Mouse (Mus musculus) stomach, embryonic 16.5 days (tissue): ENCODE data around the gene Rc3h2. TPM values are rescaled to one million over a fixed set of nuclear protein-coding genes. Genes with fewer than 3 reads are reported as not detected.

ENCODE experiments used
- ATAC-seq: fragments of 200-750 bp; cut with Nextera tagmentation; 2 replicates; pipeline ENCODE4 v1.8.0; 2017; ENCODE audit warnings: moderate number of reproducible peaks, moderate TSS enrichment; ENCODE audit not compliant: insufficient read depth, low FRiP score
- H3K27ac ChIP-seq: fragments of 300-500 bp; sonication (generic); 2 replicates; pipeline ENCODE4 v1.5.1; 2014; ENCODE audit warnings: low read length
- H3K27me3 ChIP-seq: fragments of 300-500 bp; sonication (generic); 2 replicates; pipeline ENCODE4 v1.6.1; 2014; ENCODE audit warnings: low read length, control low read depth, mixed read lengths; ENCODE audit not compliant: control insufficient read depth, insufficient read depth
- H3K36me3 ChIP-seq: fragments of 300-500 bp; sonication (generic); 2 replicates; pipeline ENCODE4 v1.6.1; 2014; ENCODE audit warnings: low read length; ENCODE audit not compliant: control insufficient read depth, insufficient read depth
- H3K4me1 ChIP-seq: fragments of 300-500 bp; sonication (generic); 2 replicates; pipeline ENCODE4 v1.6.1; 2014; ENCODE audit warnings: low read length, control low read depth, mixed read lengths; ENCODE audit not compliant: control insufficient read depth, insufficient read depth
- H3K4me2 ChIP-seq: fragments of 300-500 bp; sonication (generic); 2 replicates; pipeline ENCODE4 v1.6.1; 2014; ENCODE audit warnings: low read depth, low read length, mixed read lengths
- H3K4me3 ChIP-seq: fragments of 300-500 bp; sonication (generic); replicated peaks from 2 replicates; pipeline ENCODE4 v1.5.1; 2014; ENCODE audit warnings: mild to moderate bottlenecking, low read length
- H3K9ac ChIP-seq: fragments of 300-500 bp; sonication (generic); 2 replicates; pipeline ENCODE4 v1.6.1; 2014; ENCODE audit warnings: low read length
- H3K9me3 ChIP-seq: fragments of 300-500 bp; sonication (generic); replicated peaks from 2 replicates; pipeline ENCODE4 v1.6.1; 2016; ENCODE audit warnings: low read length, control low read depth; ENCODE audit not compliant: control insufficient read depth
- WGBS: fragments of 180-500 bp; shearing (Covaris S2); extraction: QIAGEN DNeasy Blood & Tissue Kit; methylation state at CpG from one replicate; pipeline ENCODE4 v1.1.7; 2014; 5-methylcytosine and 5-hydroxymethylcytosine counted together
- polyA plus RNA-seq: library from polyadenylated mRNA; unstranded; fragments of >200 nt; fragmentation: Nextera tagmentation; extraction: Ambion mirVana; gene quantifications from 2 replicates; pipeline ENCODE4 v1.2.1, GENCODE M21; 2015

The Rc3h2 gene
- polyA plus RNA-seq, 1 experiment from 2014 or later = 12.7 TPM

DNA sequence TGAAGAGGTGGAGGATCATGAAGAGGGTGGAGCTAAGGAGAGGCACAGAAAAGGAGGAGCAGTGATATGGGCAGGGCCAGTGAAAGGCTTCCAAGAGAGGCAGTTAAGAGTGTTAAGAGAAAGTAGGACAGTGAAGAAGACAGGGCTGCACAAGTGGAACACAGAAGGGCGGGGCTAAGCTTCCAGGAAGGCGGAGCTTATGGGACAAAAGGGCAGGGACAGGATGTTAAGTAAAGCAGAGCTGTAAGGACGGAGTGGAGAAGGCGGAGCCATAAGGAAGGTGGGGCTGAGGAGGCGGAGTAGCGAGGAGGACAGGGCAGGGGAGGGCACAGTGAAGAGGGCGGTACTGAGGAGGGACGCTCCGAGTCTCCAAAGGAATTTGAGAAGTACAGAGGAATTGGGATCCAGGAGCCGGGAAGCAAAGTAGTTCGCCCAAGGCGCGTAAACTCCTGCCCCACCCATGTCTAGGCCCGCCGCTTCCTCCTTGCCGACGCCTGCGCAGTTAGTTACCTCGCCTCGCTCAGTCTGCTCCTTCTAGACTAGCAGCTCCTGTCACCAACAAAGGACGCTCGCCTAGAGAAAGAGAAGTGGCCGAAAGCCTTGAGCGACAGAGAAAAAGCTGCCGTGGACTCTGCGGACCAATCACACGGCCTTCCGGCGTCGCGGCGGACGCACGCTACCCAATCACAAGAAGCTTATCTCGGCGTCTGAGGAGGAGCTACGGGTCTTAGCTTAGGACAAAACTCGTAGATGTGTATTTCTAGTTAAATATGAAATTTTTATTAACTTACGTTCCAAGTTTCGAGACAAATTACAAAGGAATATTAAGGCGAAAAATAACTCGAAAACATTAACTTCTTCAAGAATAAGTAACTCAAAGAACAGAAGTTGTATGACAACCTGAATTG lies 63.8 kb downstream of the Rc3h2 start, which contains the start of gene Pdcl:
Gene Pdcl (minus strand): TSS at position 700 of the 908 bp plus-strand sequence.
- Histone ChIP-seq H3K9me3 (no peaks in the 10 kb centered on the region), H3K27me3 (no peaks in the 10 kb centered on the region), H3K27ac (peak within 1 kb of the TSS; percentile 100), H3K4me3 (peak within 1 kb of the TSS; percentile 89), H3K36me3 (peaks cover 15% of the 10 kb centered on the region; the same call in 1 of the 2 replicates), H3K4me2 (peak within 1 kb of the TSS; percentile 83), H3K9ac (peak within 1 kb of the TSS; percentile 92), H3K4me1 (peaks cover 3% of the 10 kb centered on the region; the same call in 1 of the 2 replicates)
- ATAC-seq = peak; percentile 99
- under 1% methylated on average over 42 of the region's 42 CpGs for whole genome bisulfite sequencing

DNA sequence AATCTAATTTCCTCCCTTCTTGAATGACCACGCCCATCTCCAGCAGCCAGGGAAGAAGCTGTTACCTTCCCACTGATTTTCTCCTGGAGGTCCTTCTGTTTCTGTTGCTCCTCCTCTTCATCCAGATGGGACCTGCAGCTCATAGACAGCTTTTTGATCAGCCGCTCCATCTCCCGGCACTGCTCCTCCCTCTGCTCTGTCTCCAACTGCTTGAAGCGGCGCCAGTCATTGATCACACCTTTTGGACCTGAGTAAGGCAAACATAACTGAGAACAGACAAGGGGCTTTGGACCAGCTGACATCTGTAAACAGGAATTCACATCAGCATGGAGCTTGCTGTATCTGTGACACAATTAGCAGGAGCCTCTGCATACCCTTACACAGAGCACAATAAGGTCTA lies 67.1 kb downstream of the Rc3h2 start:
- Histone ChIP-seq H3K27ac (no peak overlapping the region), H3K4me1 (peaks cover 3% of the 10 kb centered on the region; the same call in 1 of the 2 replicates), H3K9ac (no peak overlapping the region), H3K4me2 (no peak overlapping the region), H3K4me3 (no peak overlapping the region), H3K9me3 (no peaks in the 10 kb centered on the region), H3K36me3 (peaks cover 31% of the 10 kb centered on the region), H3K27me3 (no peaks in the 10 kb centered on the region)
- WGBS = 91% methylated on average over 5 of the region's 5 CpGs
- ATAC-seq = no peak

DNA sequence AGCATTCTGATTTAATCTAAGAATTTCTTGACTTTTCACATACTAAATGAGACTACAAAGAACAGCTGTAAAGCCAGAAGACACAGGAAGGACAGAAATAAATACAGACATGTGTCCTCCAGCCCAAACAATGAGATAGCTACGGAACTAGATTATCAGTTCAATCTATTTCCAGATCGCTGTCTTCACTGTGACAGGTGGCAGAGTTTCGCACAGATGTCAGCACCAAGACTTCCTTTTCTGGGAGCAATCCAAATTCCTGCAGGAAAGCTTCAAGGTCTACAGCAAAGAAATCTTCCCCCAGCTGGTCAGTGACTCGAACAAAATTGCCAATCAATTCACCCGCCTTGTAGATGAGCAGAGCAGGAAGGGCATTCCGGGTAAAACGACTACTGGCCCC lies 71.0 kb downstream of the Rc3h2 start:
- Histone ChIP-seq H3K27me3 (no peaks in the 10 kb centered on the region), H3K4me3 (no peak overlapping the region), H3K9me3 (no peaks in the 10 kb centered on the region), H3K4me1 (no peaks in the 10 kb centered on the region), H3K4me2 (no peak overlapping the region), H3K27ac (no peak overlapping the region), H3K9ac (no peak overlapping the region), H3K36me3 (peaks cover 37% of the 10 kb centered on the region)
- no peak for ATAC-seq
- 90% methylated on average over 7 of the region's 7 CpGs for WGBS

DNA sequence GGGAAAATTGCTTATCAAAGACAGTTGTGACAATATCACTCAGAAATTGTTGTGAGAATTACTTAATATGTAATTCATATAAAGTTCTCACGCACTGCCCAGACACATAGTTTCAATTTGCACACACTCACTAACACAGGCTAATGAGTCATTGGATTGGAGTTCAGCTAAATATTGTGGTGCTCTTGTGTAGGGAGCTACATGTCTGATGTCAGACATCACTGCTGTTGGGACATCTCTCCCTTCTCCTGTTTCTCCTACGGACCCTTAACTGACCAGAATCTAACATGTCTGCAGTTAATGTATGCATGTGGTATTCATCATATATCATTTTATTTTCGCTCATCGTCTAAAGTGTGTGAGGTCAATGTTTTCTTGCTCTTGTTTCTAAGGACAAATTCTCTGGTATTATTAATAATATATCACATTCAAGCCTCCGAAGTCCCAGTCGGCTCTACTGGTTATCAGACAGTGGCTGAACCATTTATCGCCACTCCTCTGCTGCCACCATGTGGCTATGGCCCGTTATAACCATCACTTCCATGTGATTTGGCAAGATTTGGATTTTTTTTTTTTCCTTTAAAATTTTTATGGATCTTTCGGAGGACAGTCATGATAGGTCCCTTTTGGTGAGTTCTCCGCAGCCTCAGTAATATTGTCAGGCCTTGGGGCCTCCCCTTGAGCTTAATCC lies 84.1 kb downstream of the Rc3h2 start:
- Histone ChIP-seq H3K4me2 (no peak overlapping the region), H3K9ac (no peak overlapping the region), H3K4me1 (no peaks in the 10 kb centered on the region), H3K9me3 (no peaks in the 10 kb centered on the region), H3K36me3 (no peaks in the 10 kb centered on the region), H3K27ac (no peak overlapping the region), H3K4me3 (no peak overlapping the region), H3K27me3 (no peaks in the 10 kb centered on the region)
- ATAC-seq = no peak
- WGBS = 52% methylated on average over 10 of the region's 10 CpGs

DNA sequence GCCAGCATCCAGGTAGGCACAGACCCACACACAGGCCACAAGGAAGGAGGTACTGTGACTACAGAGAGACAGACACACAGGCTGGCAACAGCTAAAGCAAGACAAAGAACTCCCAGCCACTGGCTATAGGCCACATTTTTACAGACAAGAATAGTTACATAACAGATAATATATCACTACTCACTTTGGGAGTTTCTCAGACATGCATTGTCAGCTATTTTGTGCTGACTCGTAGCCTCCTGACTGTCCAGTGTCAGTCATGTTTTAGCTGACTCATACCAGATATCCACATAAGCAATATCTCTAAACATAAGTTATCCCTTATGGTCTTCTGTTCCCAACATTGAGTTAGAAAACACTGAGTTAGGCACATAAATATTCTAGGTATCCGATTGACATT lies 89.4 kb downstream of the Rc3h2 start:
- Histone ChIP-seq H3K9me3 (no peaks in the 10 kb centered on the region), H3K36me3 (no peaks in the 10 kb centered on the region), H3K4me3 (no peak overlapping the region), H3K4me1 (no peaks in the 10 kb centered on the region), H3K27ac (no peak overlapping the region), H3K9ac (no peak overlapping the region), H3K4me2 (no peak overlapping the region), H3K27me3 (no peaks in the 10 kb centered on the region)
- ATAC-seq = no peak; the same call in 1 of the 2 replicates
- 80% methylated on average over 2 of the region's 2 CpGs for WGBS

DNA sequence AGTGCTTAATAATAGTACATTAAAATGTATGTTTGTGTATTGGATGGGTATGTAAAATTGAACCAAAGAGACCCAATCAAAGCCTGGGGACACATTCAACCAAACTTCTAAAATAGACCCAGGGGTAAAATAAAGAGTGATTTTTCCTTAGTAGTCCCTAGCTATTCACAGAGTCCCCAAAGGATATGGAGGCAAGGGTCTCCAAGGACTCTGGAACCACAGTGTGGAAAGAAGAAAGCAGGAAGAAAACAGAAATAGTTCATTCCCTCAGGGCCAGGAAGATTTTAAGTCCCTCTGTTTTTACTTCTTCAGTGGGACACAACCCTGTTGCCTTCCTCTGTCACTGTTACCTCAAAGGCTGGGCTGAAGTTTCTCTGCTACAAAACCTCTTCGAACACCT lies 96.5 kb downstream of the Rc3h2 start, which contains the start of gene Olfr368:
Gene Olfr368 (plus strand): TSS at position 301 of the 400 bp plus-strand sequence.
- Histone ChIP-seq H3K9me3 (no peaks in the 10 kb centered on the region), H3K4me2 (no peak within 1 kb of the TSS), H3K36me3 (no peaks in the 10 kb centered on the region), H3K9ac (no peak within 1 kb of the TSS), H3K27me3 (no peaks in the 10 kb centered on the region), H3K4me1 (no peaks in the 10 kb centered on the region), H3K27ac (no peak within 1 kb of the TSS), H3K4me3 (no peak within 1 kb of the TSS)
- ATAC-seq = no peak
- WGBS = 83% methylated on average over 1 of the region's 1 CpGs

Other genes starting within 250 kb of the Rc3h2 start
- not detected in 2 replicates for gene Olfr365, start 234.7 kb downstream of the Rc3h2 start, polyA plus RNA-seq
- gene Olfr366, start 211.3 kb downstream of the Rc3h2 start, polyA plus RNA-seq = not detected in 2 replicates
- not detected in 2 replicates for gene Olfr368, start 96.4 kb downstream of the Rc3h2 start, polyA plus RNA-seq
- gene Pdcl, start 63.6 kb downstream of the Rc3h2 start, polyA plus RNA-seq = 39.9 and 40.4 TPM in 2 replicates
- 6.6 and 7.0 TPM in 2 replicates for gene Zbtb26, start 20.2 kb upstream of the Rc3h2 start, polyA plus RNA-seq
- 8.7 and 9.5 TPM in 2 replicates for gene Zbtb6, start 20.3 kb upstream of the Rc3h2 start, polyA plus RNA-seq
- gene Rabgap1, start 20.4 kb upstream of the Rc3h2 start, polyA plus RNA-seq = 30.8 and 36.5 TPM in 2 replicates
- 1.0 and 1.4 TPM in 2 replicates for gene Gpr21, start 93.4 kb upstream of the Rc3h2 start, polyA plus RNA-seq